28 mouse cellular contexts compared by ENCODE assay signal in the genomic region with DNA sequence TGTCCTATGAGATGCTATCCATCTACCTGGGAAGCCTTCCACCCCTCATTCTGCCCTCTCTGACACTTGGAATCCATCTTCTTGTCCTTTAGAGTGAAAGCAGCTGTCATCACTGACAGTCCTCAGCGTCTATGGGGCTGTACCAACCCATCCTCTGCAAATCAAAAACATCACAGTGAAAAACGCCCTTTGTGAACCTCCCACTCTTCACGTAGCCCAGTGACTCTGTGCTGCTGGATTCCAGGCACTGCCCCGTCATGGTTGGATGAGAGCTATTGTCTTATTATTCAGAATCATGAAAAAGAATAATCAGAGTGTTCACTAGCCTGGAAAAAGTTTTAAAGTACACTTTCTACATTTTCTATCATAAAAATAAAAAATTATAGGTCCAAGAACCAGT. TPM values are rescaled to one million over a fixed set of nuclear protein-coding genes. Genes with fewer than 3 reads are reported as not detected.
"Had no signal": no experiment of that assay in that cellular context is flagged by ENCODE, and none has a peak within 500 bp of the region (broad histone marks: within the 10 kb centered on the region; RNA-seq: fewer than 3 reads in every experiment).

No protein-coding gene starts in this region.

- H3K9ac ChIP-seq: heart, embryonic 13.5 days; heart, embryonic 15.5 days; hindbrain, embryonic 12.5 days; hindbrain, embryonic 14.5 days; intestine, embryonic 15.5 days; limb, embryonic 12.5 days; liver, embryonic 13.5 days; liver, embryonic 15.5 days had no signal

- H3K36me3 ChIP-seq: heart, embryonic 13.5 days; heart, embryonic 15.5 days; hindbrain, embryonic 12.5 days; intestine, embryonic 15.5 days; limb, embryonic 10.5 days; limb, embryonic 12.5 days; liver, embryonic 13.5 days; liver, embryonic 15.5 days had no signal

- H3K4me2 ChIP-seq: heart, embryonic 11.5 days; heart, embryonic 13.5 days; heart, embryonic 15.5 days; hindbrain, embryonic 12.5 days; hindbrain, embryonic 14.5 days; intestine, embryonic 15.5 days; limb, embryonic 12.5 days; liver, embryonic 11.5 days; liver, embryonic 13.5 days; liver, embryonic 15.5 days had no signal

- ATAC-seq: hindbrain, embryonic 16.5 days; inflammation-experienced regulatory T-cells, adult 6 months; intestine, embryonic 15.5 days; intestine, postnatal 0 days had no signal

- H3K4me3 ChIP-seq: gastrocnemius, adult 2 months; heart, embryonic 13.5 days; heart, embryonic 15.5 days; hindbrain, embryonic 12.5 days; intestine, embryonic 15.5 days; layer of hippocampus, adult 2 months; left cerebral cortex, adult 2 months; limb, embryonic 10.5 days; limb, embryonic 12.5 days; liver, embryonic 13.5 days; liver, embryonic 15.5 days had no signal

- H3K27me3 ChIP-seq: heart, embryonic 13.5 days; heart, embryonic 15.5 days; hindbrain, embryonic 12.5 days; intestine, embryonic 15.5 days; liver, embryonic 13.5 days; liver, embryonic 15.5 days had no signal

- H3K9me3 ChIP-seq: heart, embryonic 13.5 days; heart, embryonic 15.5 days; hindbrain, embryonic 12.5 days; intestine, embryonic 15.5 days; limb, embryonic 10.5 days; limb, embryonic 12.5 days; liver, embryonic 13.5 days; liver, embryonic 15.5 days had no signal

- DNase-seq: gastrocnemius, adult 2 months; gastrocnemius, postnatal 10 days; gastrocnemius, postnatal 25 days; heart, adult 18-20 months; heart, postnatal 14 days; heart, postnatal 4 days; kidney, adult 18-20 months; kidney, adult 8-10 months; kidney, postnatal 14 days; kidney, postnatal 4 days; liver; liver, embryonic 13.5 days had no signal

- H3K4me1 ChIP-seq: heart, embryonic 15.5 days; hindbrain, embryonic 12.5 days; intestine, embryonic 15.5 days; limb, embryonic 10.5 days; limb, embryonic 12.5 days; liver, embryonic 13.5 days; liver, embryonic 15.5 days had no signal

- H3K27ac ChIP-seq: gastrocnemius, adult 2 months; heart, embryonic 13.5 days; heart, embryonic 15.5 days; hindbrain, embryonic 12.5 days; hindbrain, embryonic 14.5 days; intestine, embryonic 15.5 days; kidney, postnatal 0 days; layer of hippocampus, adult 2 months; left cerebral cortex, adult 2 months; limb, embryonic 10.5 days; limb, embryonic 12.5 days; liver, embryonic 13.5 days; liver, embryonic 15.5 days had no signal

RNA-seq across cellular contexts. Expression of gene Tshr, which starts 42.1 kb away (rescaled TPM):
- polyA plus RNA-seq: inflammation-experienced regulatory T-cells, adult 6 months; limb, embryonic 10.5 days had no signal
